Mouse (Mus musculus): ENCODE data around the gene Rlbp1. TPM values are rescaled to one million over a fixed set of nuclear protein-coding genes. Genes with fewer than 3 reads are reported as not detected.

The Rlbp1 gene
- polyA plus RNA-seq, 1 experiment from 2014 or later: 0.40 TPM

DNA sequence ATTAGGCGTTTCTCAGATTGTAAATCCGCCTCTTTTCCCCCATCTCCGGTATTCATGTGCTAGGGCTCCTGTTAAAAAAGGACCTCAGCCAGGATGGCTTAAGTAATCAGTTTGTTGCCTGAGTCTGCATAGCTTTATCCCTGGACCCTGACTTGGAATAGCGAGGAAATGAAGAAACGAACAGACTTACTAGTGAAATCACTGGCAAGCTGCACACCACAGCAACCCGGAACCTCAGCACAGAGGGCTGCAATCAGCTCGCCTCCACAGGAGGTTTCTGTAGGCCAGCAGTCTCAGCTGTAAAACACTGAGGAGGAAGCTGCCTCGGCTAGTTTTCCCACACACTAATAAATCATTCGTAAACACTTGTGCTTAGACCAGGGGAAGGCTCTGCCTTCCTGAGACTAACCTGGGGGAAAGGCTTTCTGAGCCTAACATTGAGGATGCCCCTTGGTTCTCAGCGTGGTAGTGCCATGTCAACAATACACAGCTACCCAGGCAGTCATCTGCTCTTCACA, 10.7 kb upstream of the Rlbp1 start:
- WGBS: 72% methylated on average over 10 of the region's 10 CpGs
- Histone ChIP-seq H3K4me3 (ENCODE audit: low read length) (no peak overlapping the region), H3K9me3 (ENCODE audit: control insufficient read depth, low read length) (no peaks in the 10 kb centered on the region), H3K27ac (ENCODE audit: low read length) (no peak overlapping the region), H3K27me3 (ENCODE audit: control insufficient read depth, insufficient read depth, low read depth, low read length) (no peaks in the 10 kb centered on the region), H3K4me2 (ENCODE audit: low read depth, low read length) (no peak overlapping the region), H3K4me1 (replicated peaks; ENCODE audit: control insufficient read depth, insufficient read depth, low read length) (peaks cover 6% of the 10 kb centered on the region), H3K9ac (ENCODE audit: low read length) (no peak overlapping the region), H3K36me3 (ENCODE audit: control insufficient read depth, insufficient read depth, low read length) (no peaks in the 10 kb centered on the region)
- ATAC-seq (ENCODE audit: low read depth): no peak

DNA sequence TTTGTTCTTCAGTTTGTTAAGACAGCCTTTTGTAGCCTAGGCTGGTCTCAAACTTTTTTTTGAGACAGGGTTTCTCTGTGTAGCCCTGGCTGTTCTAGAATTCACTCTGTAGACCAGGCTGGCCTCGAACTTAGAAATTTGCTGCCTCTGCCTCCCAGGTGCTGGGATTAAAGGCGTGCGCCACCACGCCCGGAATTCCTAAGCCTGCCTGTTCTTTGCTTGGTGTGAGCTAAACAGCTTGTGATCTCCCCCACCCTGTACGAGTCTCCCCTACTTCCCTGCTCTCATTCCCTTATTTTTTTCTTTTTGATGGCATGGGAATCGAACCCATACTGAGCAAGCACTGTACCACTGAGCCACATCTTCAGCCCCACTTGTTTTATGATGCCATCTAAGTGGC, 8.3 kb upstream of the Rlbp1 start:
- Histone ChIP-seq H3K9ac (ENCODE audit: low read length) (no peak overlapping the region), H3K27ac (ENCODE audit: low read length) (no peak overlapping the region), H3K4me3 (ENCODE audit: low read length) (no peak overlapping the region), H3K4me2 (ENCODE audit: low read depth, low read length) (no peak overlapping the region), H3K36me3 (ENCODE audit: control insufficient read depth, insufficient read depth, low read length) (no peaks in the 10 kb centered on the region), H3K27me3 (ENCODE audit: control insufficient read depth, insufficient read depth, low read depth, low read length) (no peaks in the 10 kb centered on the region), H3K9me3 (ENCODE audit: control insufficient read depth, low read length) (no peaks in the 10 kb centered on the region), H3K4me1 (replicated peaks; ENCODE audit: control insufficient read depth, insufficient read depth, low read length) (peaks cover 9% of the 10 kb centered on the region)
- 77% methylated on average over 7 of the region's 7 CpGs for WGBS
- no peak for ATAC-seq (ENCODE audit: low read depth)

DNA sequence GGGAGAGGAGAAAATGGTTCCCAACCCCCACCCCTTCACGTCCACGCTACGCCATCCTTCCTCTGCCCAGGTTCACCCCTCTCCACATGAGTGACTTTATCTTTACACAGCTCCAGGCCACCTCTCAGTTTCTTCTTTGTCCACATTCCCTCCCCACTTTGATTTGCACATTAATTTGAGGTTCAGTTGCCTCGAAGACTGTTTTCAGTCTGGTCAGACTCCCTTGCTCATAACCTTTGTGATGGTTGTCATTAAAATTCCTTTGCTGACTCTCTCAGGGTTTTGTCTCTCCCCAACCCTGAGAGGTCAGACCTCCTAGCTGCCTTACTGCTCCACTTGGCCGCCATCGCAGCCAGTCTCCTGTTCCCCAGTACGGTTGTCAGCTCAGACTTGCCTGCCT, 7.8 kb upstream of the Rlbp1 start:
- Histone ChIP-seq H3K4me3 (ENCODE audit: low read length) (no peak overlapping the region), H3K27me3 (ENCODE audit: control insufficient read depth, insufficient read depth, low read depth, low read length) (no peaks in the 10 kb centered on the region), H3K9ac (ENCODE audit: low read length) (no peak overlapping the region), H3K36me3 (ENCODE audit: control insufficient read depth, insufficient read depth, low read length) (no peaks in the 10 kb centered on the region), H3K4me1 (replicated peaks; ENCODE audit: control insufficient read depth, insufficient read depth, low read length) (peaks cover 9% of the 10 kb centered on the region), H3K4me2 (ENCODE audit: low read depth, low read length) (no peak overlapping the region), H3K9me3 (ENCODE audit: control insufficient read depth, low read length) (no peaks in the 10 kb centered on the region), H3K27ac (ENCODE audit: low read length) (no peak overlapping the region)
- no peak for ATAC-seq (ENCODE audit: low read depth)
- 77% methylated on average over 7 of the region's 7 CpGs for WGBS

GRCm38 (mm10) chr7:79393924-79394323, 7.1 kb upstream of the Rlbp1 start:
- 92% methylated on average over 7 of the region's 7 CpGs for WGBS
- peaks cover 9% of the 10 kb centered on the region for H3K4me1 ChIP-seq (replicated peaks; ENCODE audit: control insufficient read depth, insufficient read depth, low read length)
- H3K9me3 ChIP-seq (ENCODE audit: control insufficient read depth, low read length): no peaks in the 10 kb centered on the region
- no peak overlapping the region for H3K27ac ChIP-seq (ENCODE audit: low read length)
- H3K9ac ChIP-seq (ENCODE audit: low read length): no peak overlapping the region
- H3K27me3 ChIP-seq (ENCODE audit: control insufficient read depth, insufficient read depth, low read depth, low read length): no peaks in the 10 kb centered on the region
- no peak overlapping the region for H3K4me3 ChIP-seq (ENCODE audit: low read length)
- ATAC-seq (ENCODE audit: low read depth): no peak
- H3K4me2 ChIP-seq (ENCODE audit: low read depth, low read length): no peak overlapping the region
- H3K36me3 ChIP-seq (ENCODE audit: control insufficient read depth, insufficient read depth, low read length): no peaks in the 10 kb centered on the region

- peak; percentile 23; the same call in 1 of the 2 replicates for ATAC-seq (ENCODE audit: low read depth)
- Histone ChIP-seq H3K36me3 (ENCODE audit: control insufficient read depth, insufficient read depth, low read length) (no peaks in the 10 kb centered on the region), H3K4me3 (ENCODE audit: low read length) (peak overlapping the region; percentile 63), H3K27me3 (ENCODE audit: control insufficient read depth, insufficient read depth, low read depth, low read length) (no peaks in the 10 kb centered on the region), H3K9ac (ENCODE audit: low read length) (peak overlapping the region; percentile 72), H3K9me3 (ENCODE audit: control insufficient read depth, low read length) (no peaks in the 10 kb centered on the region), H3K27ac (ENCODE audit: low read length) (no peak overlapping the region), H3K4me1 (replicated peaks; ENCODE audit: control insufficient read depth, insufficient read depth, low read length) (peaks cover 9% of the 10 kb centered on the region), H3K4me2 (ENCODE audit: low read depth, low read length) (peak overlapping the region; percentile 66)
- WGBS: 45% methylated on average over 9 of the region's 9 CpGs
Observed at GRCm38 (mm10) chr7:79392860-79393513, 6.1 kb upstream of the Rlbp1 start.

DNA sequence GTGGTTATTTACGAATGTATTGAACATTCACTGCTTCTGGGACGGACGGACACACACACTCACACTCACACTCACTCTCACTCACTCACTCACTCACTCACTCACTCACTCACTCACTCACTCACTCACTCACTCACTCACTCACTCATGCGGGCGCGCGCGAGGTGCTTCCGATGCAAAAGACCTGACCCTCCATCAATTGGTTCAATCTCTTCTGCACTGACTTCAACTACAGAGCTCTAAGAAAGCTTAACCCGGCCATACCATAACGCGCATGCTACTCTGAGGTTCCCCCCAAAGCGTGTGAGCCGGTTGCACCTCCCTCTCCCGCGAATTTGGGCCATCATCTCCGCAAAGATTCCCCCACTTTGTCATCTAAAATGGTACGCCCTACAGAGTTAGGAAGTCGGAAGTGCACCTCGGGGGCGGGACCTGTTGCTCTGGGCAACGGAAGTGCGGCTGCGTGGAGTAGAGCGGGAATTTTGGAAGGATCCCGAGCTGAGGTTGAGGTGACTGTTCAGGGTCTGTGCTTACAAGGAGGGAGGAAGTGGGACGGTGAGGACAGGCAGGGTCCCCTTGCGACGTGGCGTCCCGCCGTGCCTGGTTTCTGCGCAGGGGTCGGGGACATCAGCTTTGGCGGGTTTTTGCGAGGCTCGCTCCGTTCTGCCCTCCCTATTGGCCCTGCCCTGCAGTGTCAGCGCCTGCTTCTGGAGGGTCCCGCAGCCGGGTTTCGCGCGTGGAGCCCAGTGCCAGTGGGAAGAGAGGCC, 5.2 kb upstream of the Rlbp1 start, which contains the start of gene Fanci:
Fanci (plus strand) TSS at position 47 of the 767 bp plus-strand sequence.
- Histone ChIP-seq H3K4me2 (ENCODE audit: low read depth, low read length) (peak within 1 kb of the TSS; percentile 66), H3K9ac (ENCODE audit: low read length) (peak within 1 kb of the TSS; percentile 72), H3K4me1 (replicated peaks; ENCODE audit: control insufficient read depth, insufficient read depth, low read length) (peaks cover 9% of the 10 kb centered on the region), H3K4me3 (ENCODE audit: low read length) (peak within 1 kb of the TSS; percentile 63), H3K27me3 (ENCODE audit: control insufficient read depth, insufficient read depth, low read depth, low read length) (no peaks in the 10 kb centered on the region), H3K27ac (ENCODE audit: low read length) (peak within 1 kb of the TSS; percentile 63), H3K36me3 (ENCODE audit: control insufficient read depth, insufficient read depth, low read length) (no peaks in the 10 kb centered on the region), H3K9me3 (ENCODE audit: control insufficient read depth, low read length) (no peaks in the 10 kb centered on the region)
- WGBS: under 1% methylated on average over 44 of the region's 44 CpGs
- peak; percentile 96 for ATAC-seq (ENCODE audit: low read depth)

- Histone ChIP-seq H3K27ac (ENCODE audit: low read length) (peak overlapping the region; percentile 63; the same call in 1 of the 2 replicates), H3K4me1 (replicated peaks; ENCODE audit: control insufficient read depth, insufficient read depth, low read length) (peaks cover 9% of the 10 kb centered on the region), H3K9me3 (ENCODE audit: control insufficient read depth, low read length) (no peaks in the 10 kb centered on the region), H3K27me3 (ENCODE audit: control insufficient read depth, insufficient read depth, low read depth, low read length) (no peaks in the 10 kb centered on the region), H3K9ac (ENCODE audit: low read length) (peak overlapping the region; percentile 72), H3K4me3 (ENCODE audit: low read length) (peak overlapping the region; percentile 63), H3K4me2 (ENCODE audit: low read depth, low read length) (peak overlapping the region; percentile 66), H3K36me3 (ENCODE audit: control insufficient read depth, insufficient read depth, low read length) (no peaks in the 10 kb centered on the region)
- 0% methylated on average over 3 of the region's 3 CpGs for WGBS
- peak; percentile 8; the same call in 1 of the 2 replicates for ATAC-seq (ENCODE audit: low read depth)
Observed at GRCm38 (mm10) chr7:79391471-79391870, 4.6 kb upstream of the Rlbp1 start.

DNA sequence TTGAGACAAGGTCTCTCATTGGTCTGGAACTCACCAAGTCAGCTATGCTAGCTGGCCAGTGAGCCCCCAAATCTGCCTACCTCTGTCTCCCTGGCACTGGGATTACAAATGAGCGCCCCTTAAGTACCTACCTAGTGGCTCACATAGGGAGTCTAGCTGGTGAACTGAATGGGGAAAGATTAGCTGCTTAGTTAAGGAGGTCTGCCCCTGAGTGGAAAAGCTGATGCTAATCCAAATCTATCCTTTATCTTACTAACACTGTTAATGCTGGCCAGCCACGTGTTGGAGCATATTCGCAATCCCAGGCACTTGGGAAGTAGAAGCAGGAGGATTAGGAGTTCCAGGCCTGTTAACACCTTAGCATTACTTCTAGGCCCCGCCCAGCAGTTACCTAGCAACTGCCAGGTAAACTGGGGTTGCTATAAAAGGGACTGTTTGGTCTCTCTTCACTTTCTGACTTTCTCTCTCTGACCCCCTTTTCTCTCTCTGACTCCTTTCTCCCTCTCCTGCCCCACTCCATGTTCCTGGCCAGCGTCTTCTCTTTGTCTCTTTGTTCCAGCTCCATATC, 3.4 kb upstream of the Rlbp1 start:
- Histone ChIP-seq H3K9me3 (ENCODE audit: control insufficient read depth, low read length) (no peaks in the 10 kb centered on the region), H3K36me3 (ENCODE audit: control insufficient read depth, insufficient read depth, low read length) (no peaks in the 10 kb centered on the region), H3K9ac (ENCODE audit: low read length) (no peak overlapping the region), H3K4me2 (ENCODE audit: low read depth, low read length) (no peak overlapping the region), H3K4me3 (ENCODE audit: low read length) (no peak overlapping the region), H3K27me3 (ENCODE audit: control insufficient read depth, insufficient read depth, low read depth, low read length) (no peaks in the 10 kb centered on the region), H3K27ac (ENCODE audit: low read length) (no peak overlapping the region), H3K4me1 (replicated peaks; ENCODE audit: control insufficient read depth, insufficient read depth, low read length) (peaks cover 9% of the 10 kb centered on the region)
- WGBS: 52% methylated on average over 5 of the region's 5 CpGs
- no peak for ATAC-seq (ENCODE audit: low read depth)

DNA sequence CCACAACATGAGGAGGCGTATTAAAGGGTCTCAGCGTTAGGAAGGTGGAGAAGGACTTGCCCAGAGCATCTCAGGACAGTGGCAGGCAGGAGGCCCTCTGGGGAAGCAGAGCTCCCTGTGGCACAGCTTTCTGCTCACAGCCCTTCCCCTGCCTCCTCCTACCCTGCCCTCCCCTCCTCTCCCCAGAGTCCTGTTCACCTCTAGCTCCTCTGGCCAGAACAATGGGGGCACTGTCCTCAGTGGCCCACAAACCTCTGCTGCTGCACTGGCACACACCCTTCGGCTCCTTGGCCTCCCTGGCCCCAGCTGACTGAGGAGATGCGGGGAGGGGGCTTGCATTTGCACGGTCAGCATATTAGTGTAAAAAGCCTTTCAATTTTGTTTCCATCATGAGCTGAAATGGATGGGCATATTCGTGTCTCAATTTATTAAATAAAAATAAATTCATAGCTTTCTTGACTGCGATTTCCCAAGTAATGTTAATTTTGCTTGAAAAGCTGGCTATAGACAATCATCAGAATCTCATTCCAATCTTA, 1.9 kb upstream of the Rlbp1 start:
- peaks cover 9% of the 10 kb centered on the region for H3K4me1 ChIP-seq (replicated peaks; ENCODE audit: control insufficient read depth, insufficient read depth, low read length)
- H3K27me3 ChIP-seq (ENCODE audit: control insufficient read depth, insufficient read depth, low read depth, low read length): no peaks in the 10 kb centered on the region
- no peak overlapping the region for H3K9ac ChIP-seq (ENCODE audit: low read length)
- 60% methylated on average over 7 of the region's 7 CpGs for WGBS
- H3K9me3 ChIP-seq (ENCODE audit: control insufficient read depth, low read length): no peaks in the 10 kb centered on the region
- no peak overlapping the region for H3K4me3 ChIP-seq (ENCODE audit: low read length)
- no peak overlapping the region for H3K27ac ChIP-seq (ENCODE audit: low read length)
- no peak for ATAC-seq (ENCODE audit: low read depth)
- no peaks in the 10 kb centered on the region for H3K36me3 ChIP-seq (ENCODE audit: control insufficient read depth, insufficient read depth, low read length)
- no peak overlapping the region for H3K4me2 ChIP-seq (ENCODE audit: low read depth, low read length)
